Mouse (Mus musculus): ENCODE measurements around the gene Btc. TPM values are rescaled to one million over a fixed set of nuclear protein-coding genes. Genes with fewer than 3 reads are reported as not detected.

Btc gene
- 4.0 and 4.3 TPM in 2 replicates for polyA plus RNA-seq (2014; fragmentation: Nextera tagmentation; extraction: Ambion mirVana)

DNA sequence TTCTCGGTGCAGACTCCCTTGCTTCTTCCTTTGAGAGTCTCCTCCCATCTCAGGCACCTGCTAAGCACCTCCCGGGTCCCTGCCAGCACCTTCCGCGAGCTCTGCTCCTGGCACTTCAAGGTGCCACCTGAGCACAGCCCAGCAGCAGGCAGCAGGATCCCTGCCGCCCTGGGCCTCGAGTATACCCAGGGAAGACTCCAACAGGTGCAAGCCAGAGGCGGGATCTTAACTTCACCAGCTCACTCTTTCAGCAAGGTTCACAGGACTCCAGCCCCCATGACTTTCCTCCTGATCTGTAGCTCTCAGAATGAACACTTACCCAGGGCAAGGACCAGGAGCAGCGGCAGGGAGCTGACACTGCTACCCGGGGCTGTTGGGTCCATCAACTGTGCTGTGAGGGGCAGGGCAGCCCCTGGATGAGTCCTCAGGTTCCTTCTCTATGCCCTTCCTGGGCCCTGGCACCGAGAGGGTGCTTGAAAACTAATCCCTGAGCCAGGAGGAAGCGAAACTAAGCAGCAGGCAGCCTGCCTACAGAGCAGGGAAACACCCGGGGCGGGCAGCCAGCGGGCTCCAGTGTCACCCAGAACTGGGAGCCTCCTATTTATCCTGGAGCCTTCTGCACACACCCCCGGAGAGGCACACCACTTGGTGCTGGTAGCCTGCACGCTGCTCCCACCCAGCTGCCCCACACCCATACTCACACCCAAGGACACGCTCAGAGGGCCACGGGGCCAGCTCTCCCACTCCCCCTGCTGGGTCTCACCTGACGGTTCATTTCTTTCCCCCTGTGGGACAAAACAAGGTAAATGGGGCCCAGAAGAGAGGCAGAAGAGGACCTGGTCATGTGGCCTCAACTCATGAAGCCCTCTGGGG is at the start of gene Btc:
TSS of gene Btc (minus strand) at position 656 of the 873 bp plus-strand sequence.
- 11% methylated on average over 19 of the region's 19 CpGs for WGBS
- peak within 1 kb of the TSS; percentile 65 for H3K4me2 ChIP-seq (ENCODE audit: low read length)
- H3K27ac ChIP-seq (ENCODE audit: low read depth), result peak within 1 kb of the TSS; percentile 38; the same call in 1 of the 2 replicates
- no peaks in the 10 kb centered on the region for H3K9me3 ChIP-seq (ENCODE audit: control insufficient read depth, low read length)
- peak; percentile 83 for DNase-seq (ENCODE audit: low spot score)
- no peaks in the 10 kb centered on the region for H3K36me3 ChIP-seq (ENCODE audit: control insufficient read depth, insufficient read depth, low read length)
- peak within 1 kb of the TSS; percentile 41 for H3K9ac ChIP-seq (ENCODE audit: low read length)
- no peaks in the 10 kb centered on the region for H3K27me3 ChIP-seq (replicated peaks; ENCODE audit: control insufficient read depth, insufficient read depth, low read length)
- no peaks in the 10 kb centered on the region; the same call in 1 of the 2 replicates for H3K4me1 ChIP-seq (replicated peaks; ENCODE audit: control insufficient read depth, insufficient read depth, low read length)
- H3K4me3 ChIP-seq (ENCODE audit: low read depth, low read length), result peak within 1 kb of the TSS; percentile 40
- ATAC-seq (replicated peaks; ENCODE audit: low FRiP score, low TSS enrichment, low read depth), result peak; percentile 92

DNA sequence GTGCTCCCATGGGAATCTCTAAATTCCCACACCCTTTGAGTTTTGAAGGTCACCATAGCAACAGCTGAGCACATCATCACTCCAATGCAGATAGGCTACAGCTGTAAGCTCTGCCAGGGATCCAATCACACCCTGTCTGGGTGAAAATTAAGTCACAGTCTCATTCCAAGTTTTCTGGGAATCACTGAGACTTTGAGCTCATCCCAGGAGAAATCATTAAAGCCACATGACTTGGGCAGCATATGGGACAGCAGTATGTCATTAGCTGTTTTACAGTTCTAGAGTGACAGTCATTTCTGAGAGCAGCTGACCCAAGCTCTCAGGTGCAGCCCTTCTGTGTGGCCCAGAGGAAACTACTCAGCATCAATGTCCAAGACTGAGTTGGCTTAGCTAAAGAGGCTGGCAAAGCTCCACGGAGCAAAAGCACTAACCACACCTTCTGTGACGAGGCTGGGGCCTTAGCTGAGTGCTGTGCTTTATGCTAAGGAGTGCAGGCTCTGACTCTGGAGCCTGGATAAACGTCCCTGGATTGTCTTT is 42.3 kb upstream of the Btc start:
- DNase-seq (ENCODE audit: low spot score) (no peak), ATAC-seq (replicated peaks; ENCODE audit: low FRiP score, low TSS enrichment, low read depth) (no peak)
- no peak overlapping the region for H3K27ac ChIP-seq (ENCODE audit: low read depth)
- no peak overlapping the region for H3K9ac ChIP-seq (ENCODE audit: low read length)
- no peaks in the 10 kb centered on the region for H3K36me3 ChIP-seq (ENCODE audit: control insufficient read depth, insufficient read depth, low read length)
- no peaks in the 10 kb centered on the region for H3K4me1 ChIP-seq (replicated peaks; ENCODE audit: control insufficient read depth, insufficient read depth, low read length)
- H3K4me3 ChIP-seq (ENCODE audit: low read depth, low read length), result no peak overlapping the region
- H3K27me3 ChIP-seq (replicated peaks; ENCODE audit: control insufficient read depth, insufficient read depth, low read length), result no peaks in the 10 kb centered on the region
- 36% methylated on average over 3 of the region's 3 CpGs for WGBS
- H3K4me2 ChIP-seq (ENCODE audit: low read length), result no peak overlapping the region
- no peaks in the 10 kb centered on the region for H3K9me3 ChIP-seq (ENCODE audit: control insufficient read depth, low read length)

DNA sequence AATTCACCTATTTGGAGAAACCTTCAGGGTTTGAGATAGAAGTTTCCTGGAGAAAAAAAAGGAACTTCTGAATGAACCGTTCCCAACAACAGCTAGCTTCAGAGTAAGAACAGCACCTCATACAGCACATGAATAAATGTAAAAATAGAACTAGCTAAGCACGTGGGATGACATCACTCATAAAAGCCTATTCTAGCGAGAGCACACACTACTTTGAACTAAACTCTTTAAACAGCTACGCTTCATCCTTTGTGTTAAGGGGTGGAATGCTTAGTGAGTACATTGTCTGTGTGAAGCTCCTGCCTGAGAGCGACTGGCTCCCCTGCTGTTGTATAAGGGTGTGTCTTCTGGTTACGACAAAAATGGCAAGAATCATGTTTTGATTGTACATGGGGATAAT is 33.8 kb upstream of the Btc start:
- Histone ChIP-seq H3K9ac (ENCODE audit: low read length) (no peak overlapping the region), H3K4me1 (replicated peaks; ENCODE audit: control insufficient read depth, insufficient read depth, low read length) (no peaks in the 10 kb centered on the region), H3K36me3 (ENCODE audit: control insufficient read depth, insufficient read depth, low read length) (no peaks in the 10 kb centered on the region), H3K4me2 (ENCODE audit: low read length) (no peak overlapping the region), H3K9me3 (ENCODE audit: control insufficient read depth, low read length) (no peaks in the 10 kb centered on the region), H3K4me3 (ENCODE audit: low read depth, low read length) (no peak overlapping the region), H3K27me3 (replicated peaks; ENCODE audit: control insufficient read depth, insufficient read depth, low read length) (no peaks in the 10 kb centered on the region), H3K27ac (ENCODE audit: low read depth) (no peak overlapping the region)
- ATAC-seq (replicated peaks; ENCODE audit: low FRiP score, low TSS enrichment, low read depth), result no peak
- DNase-seq (ENCODE audit: low spot score), result no peak
- WGBS, result 69% methylated on average over 6 of the region's 6 CpGs

DNA sequence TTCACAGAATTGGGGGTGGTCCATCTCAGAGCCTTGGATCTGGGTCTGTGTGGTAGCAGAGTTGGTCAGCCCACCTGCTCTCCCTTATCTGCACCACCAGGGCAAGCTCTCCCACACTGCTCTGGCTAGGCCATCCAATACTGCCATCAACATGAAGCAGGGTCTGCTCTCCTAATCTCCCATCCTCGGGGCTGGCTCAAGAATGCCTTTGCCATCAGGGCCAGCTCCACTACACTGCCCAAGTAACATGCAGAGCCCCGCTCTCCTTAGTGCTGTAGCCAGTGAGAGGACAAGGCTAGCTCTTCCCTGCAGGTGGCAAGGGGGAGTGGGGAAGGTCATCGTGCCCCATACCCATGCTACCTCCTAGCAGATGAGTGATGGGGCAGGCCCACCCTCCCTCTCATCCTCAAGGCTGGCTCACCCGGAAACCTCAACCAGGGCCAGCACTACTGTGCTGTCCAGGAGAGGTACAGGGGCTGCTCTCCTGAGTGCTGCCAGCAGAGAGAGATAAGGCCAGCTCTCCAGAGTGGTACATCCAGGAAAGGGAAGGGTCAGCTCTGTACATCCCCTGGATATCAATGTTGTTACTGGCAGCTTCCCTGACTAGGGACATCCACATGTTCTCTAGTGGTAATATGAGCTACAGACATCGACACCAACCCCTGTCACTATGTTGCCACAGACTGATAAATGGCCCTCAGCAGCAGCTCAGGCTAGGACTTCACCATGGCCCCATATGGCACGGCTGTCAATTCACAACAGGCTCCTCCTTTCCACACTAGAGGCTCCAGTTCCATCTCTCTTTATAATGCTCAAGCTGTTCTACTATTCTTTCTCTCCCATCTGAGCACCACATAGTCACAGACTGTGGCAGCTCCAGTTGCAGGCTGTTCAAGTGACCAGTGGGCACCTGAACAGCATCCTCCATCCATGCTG is 32.2 kb upstream of the Btc start:
- H3K4me3 ChIP-seq (ENCODE audit: low read depth, low read length), result no peak overlapping the region
- 72% methylated on average over 6 of the region's 6 CpGs for WGBS
- ATAC-seq (replicated peaks; ENCODE audit: low FRiP score, low TSS enrichment, low read depth), result no peak

DNA sequence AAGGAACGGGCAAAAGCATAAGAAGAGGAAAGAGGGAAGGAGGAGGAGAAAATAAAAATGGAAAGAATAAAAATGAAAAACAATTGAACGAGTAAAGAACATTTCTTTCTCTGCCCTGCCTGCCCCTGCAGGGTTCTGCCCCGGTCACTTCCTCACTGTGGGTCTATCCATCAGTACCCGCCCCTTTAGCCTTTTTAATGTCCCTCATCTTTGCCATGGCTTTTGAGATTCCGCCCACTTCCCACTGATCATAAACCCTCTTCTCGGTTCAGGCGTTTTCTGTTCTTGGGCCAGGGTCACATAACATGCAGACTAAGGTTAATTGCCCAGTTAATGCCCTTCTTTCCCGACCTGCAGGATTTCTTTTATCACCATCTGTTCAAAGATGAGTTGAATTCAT is 25.8 kb upstream of the Btc start:
- Histone ChIP-seq H3K27me3 (replicated peaks; ENCODE audit: control insufficient read depth, insufficient read depth, low read length) (no peaks in the 10 kb centered on the region), H3K9ac (ENCODE audit: low read length) (no peak overlapping the region), H3K4me3 (ENCODE audit: low read depth, low read length) (no peak overlapping the region), H3K27ac (ENCODE audit: low read depth) (no peak overlapping the region), H3K36me3 (ENCODE audit: control insufficient read depth, insufficient read depth, low read length) (no peaks in the 10 kb centered on the region), H3K4me2 (ENCODE audit: low read length) (no peak overlapping the region), H3K4me1 (replicated peaks; ENCODE audit: control insufficient read depth, insufficient read depth, low read length) (no peaks in the 10 kb centered on the region), H3K9me3 (ENCODE audit: control insufficient read depth, low read length) (no peaks in the 10 kb centered on the region)
- 55% methylated on average over 8 of the region's 8 CpGs for WGBS
- ATAC-seq (replicated peaks; ENCODE audit: low FRiP score, low TSS enrichment, low read depth) (no peak), DNase-seq (ENCODE audit: low spot score) (no peak)

More for the DNA sequence above, 32.2 kb upstream of the Btc start:
- H3K27me3 ChIP-seq (replicated peaks; ENCODE audit: control insufficient read depth, insufficient read depth, low read length), result no peaks in the 10 kb centered on the region
- H3K36me3 ChIP-seq (ENCODE audit: control insufficient read depth, insufficient read depth, low read length), result no peaks in the 10 kb centered on the region
- H3K9me3 ChIP-seq (ENCODE audit: control insufficient read depth, low read length), result no peaks in the 10 kb centered on the region
- H3K4me2 ChIP-seq (ENCODE audit: low read length), result no peak overlapping the region
- H3K27ac ChIP-seq (ENCODE audit: low read depth), result no peak overlapping the region
- DNase-seq (ENCODE audit: low spot score), result no peak
- H3K9ac ChIP-seq (ENCODE audit: low read length), result no peak overlapping the region
- no peaks in the 10 kb centered on the region for H3K4me1 ChIP-seq (replicated peaks; ENCODE audit: control insufficient read depth, insufficient read depth, low read length)

DNA sequence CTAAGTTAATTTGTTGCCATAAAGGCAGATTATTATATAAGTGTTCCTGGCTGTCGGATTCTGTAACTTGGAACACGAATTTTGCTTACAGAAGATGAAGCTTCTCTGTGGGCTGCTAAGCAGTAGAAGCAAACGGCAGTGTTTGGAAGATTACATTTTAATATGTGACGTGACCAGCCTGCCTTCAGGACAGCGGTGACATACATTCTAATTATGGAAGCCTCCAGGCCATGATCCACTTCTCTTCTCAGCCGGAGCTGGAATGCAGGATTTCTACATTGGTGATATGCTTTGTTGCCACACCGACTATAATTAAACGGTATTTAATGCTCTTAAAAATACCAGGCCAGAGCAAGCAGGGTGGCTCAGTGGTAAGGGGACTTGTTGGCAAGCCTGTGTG is 11.0 kb upstream of the Btc start:
- no peak for DNase-seq (ENCODE audit: low spot score)
- H3K9me3 ChIP-seq (ENCODE audit: control insufficient read depth, low read length), result no peaks in the 10 kb centered on the region

DNA sequence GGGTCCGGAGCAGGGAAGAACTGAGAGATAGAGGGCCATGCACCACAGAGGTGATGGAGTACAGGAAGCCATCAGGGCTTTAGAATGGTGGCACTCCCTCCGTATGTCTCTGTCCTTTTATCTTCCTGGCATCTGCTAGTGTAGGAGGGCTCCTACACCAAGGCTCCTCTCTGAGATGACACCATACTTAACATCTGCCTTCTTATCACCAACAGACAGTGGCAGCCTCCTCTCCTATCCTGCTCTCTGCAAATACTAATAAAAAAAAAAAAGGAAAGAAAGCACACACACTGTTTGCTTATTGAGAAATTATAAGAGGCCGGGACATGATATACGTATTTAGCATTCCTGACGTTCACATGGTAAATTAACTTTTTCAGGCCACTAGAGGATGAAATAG is 1.5 kb upstream of the Btc start:
- WGBS, result 79% methylated on average over 5 of the region's 5 CpGs
- no peak for DNase-seq (ENCODE audit: low spot score)
- H3K4me1 ChIP-seq (replicated peaks; ENCODE audit: control insufficient read depth, insufficient read depth, low read length), result no peaks in the 10 kb centered on the region; the same call in 1 of the 2 replicates
- H3K27me3 ChIP-seq (replicated peaks; ENCODE audit: control insufficient read depth, insufficient read depth, low read length), result no peaks in the 10 kb centered on the region
- ATAC-seq (replicated peaks; ENCODE audit: low FRiP score, low TSS enrichment, low read depth), result no peak
- no peak overlapping the region for H3K27ac ChIP-seq (ENCODE audit: low read depth)
- no peaks in the 10 kb centered on the region for H3K36me3 ChIP-seq (ENCODE audit: control insufficient read depth, insufficient read depth, low read length)
- no peaks in the 10 kb centered on the region for H3K9me3 ChIP-seq (ENCODE audit: control insufficient read depth, low read length)
- no peak overlapping the region for H3K9ac ChIP-seq (ENCODE audit: low read length)
- H3K4me2 ChIP-seq (ENCODE audit: low read length), result no peak overlapping the region
- no peak overlapping the region for H3K4me3 ChIP-seq (ENCODE audit: low read depth, low read length)

More for the DNA sequence above, 11.0 kb upstream of the Btc start:
- Histone ChIP-seq H3K4me2 (ENCODE audit: low read length) (no peak overlapping the region), H3K4me1 (replicated peaks; ENCODE audit: control insufficient read depth, insufficient read depth, low read length) (no peaks in the 10 kb centered on the region), H3K36me3 (ENCODE audit: control insufficient read depth, insufficient read depth, low read length) (no peaks in the 10 kb centered on the region), H3K27ac (ENCODE audit: low read depth) (no peak overlapping the region), H3K27me3 (replicated peaks; ENCODE audit: control insufficient read depth, insufficient read depth, low read length) (no peaks in the 10 kb centered on the region), H3K9ac (ENCODE audit: low read length) (no peak overlapping the region), H3K4me3 (ENCODE audit: low read depth, low read length) (no peak overlapping the region)
- no peak for ATAC-seq (replicated peaks; ENCODE audit: low FRiP score, low TSS enrichment, low read depth)
- WGBS, result 85% methylated on average over 8 of the region's 8 CpGs

DNA sequence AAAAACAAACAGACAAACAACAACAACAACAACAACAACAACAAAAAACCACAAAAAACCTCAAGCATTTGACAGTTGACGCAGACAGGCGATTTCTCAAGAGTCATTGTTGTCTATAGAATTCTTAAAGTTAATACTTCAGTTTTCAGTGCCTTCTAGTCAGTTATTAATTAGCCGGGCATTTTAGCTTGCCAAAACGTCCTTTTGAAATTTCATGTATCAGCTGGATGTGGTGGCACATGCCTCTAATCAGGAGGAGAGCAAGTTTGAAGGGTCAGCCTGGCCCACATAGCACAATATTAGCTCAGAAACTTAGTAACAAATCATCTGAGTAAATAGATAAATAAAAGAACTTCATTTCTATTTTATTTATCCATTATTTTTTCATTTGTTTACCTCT is 487 bp upstream of the Btc start:
- no peaks in the 10 kb centered on the region for H3K9me3 ChIP-seq (ENCODE audit: control insufficient read depth, low read length)
- no peak for DNase-seq (ENCODE audit: low spot score)
- H3K4me3 ChIP-seq (ENCODE audit: low read depth, low read length), result 0 out of 2 replicates have a peak overlapping the region, but pooled peaks have one; percentile 40
- no peak overlapping the region for H3K9ac ChIP-seq (ENCODE audit: low read length)
- H3K4me2 ChIP-seq (ENCODE audit: low read length), result 0 out of 2 replicates have a peak overlapping the region, but pooled peaks have one; percentile 65
- no peaks in the 10 kb centered on the region for H3K27me3 ChIP-seq (replicated peaks; ENCODE audit: control insufficient read depth, insufficient read depth, low read length)
- no peaks in the 10 kb centered on the region; the same call in 1 of the 2 replicates for H3K4me1 ChIP-seq (replicated peaks; ENCODE audit: control insufficient read depth, insufficient read depth, low read length)
- H3K27ac ChIP-seq (ENCODE audit: low read depth), result no peak overlapping the region
- no peaks in the 10 kb centered on the region for H3K36me3 ChIP-seq (ENCODE audit: control insufficient read depth, insufficient read depth, low read length)
- ATAC-seq (replicated peaks; ENCODE audit: low FRiP score, low TSS enrichment, low read depth), result no peak
- WGBS, result 74% methylated on average over 4 of the region's 4 CpGs
